In genomic region chr19:29254671-29255070, GRCm38 (mm10) we compare ENCODE assay signal across 10 mouse cellular contexts. TPM values are rescaled to one million over a fixed set of nuclear protein-coding genes. Genes with fewer than 3 reads are reported as not detected.
DNase-seq lines count a peak whose midpoint lies in the region; ATAC-seq and TF ChIP-seq lines count a peak whose summit lies in the region.
"Had no signal": no experiment of that assay in that cellular context is flagged by ENCODE, and none has a peak within 500 bp of the region (broad histone marks: within the 10 kb centered on the region; RNA-seq: fewer than 3 reads in every experiment).

No protein-coding gene starts in this region.

- H3K4me1 ChIP-seq in embryonic facial prominence, embryonic 14.5 days (ENCODE audit: control insufficient read depth, insufficient read depth, low read length): peaks cover 22% of the 10 kb centered on the region
- peaks cover 42% of the 10 kb centered on the region for H3K4me1 ChIP-seq in hindbrain, embryonic 15.5 days (replicated peaks)
- H3K4me1 ChIP-seq in midbrain, embryonic 16.5 days (ENCODE audit: control insufficient read depth, insufficient read depth, low read length): peaks cover 36% of the 10 kb centered on the region

- H3K4me3 ChIP-seq in layer of hippocampus, adult 2 months: peak overlapping the region; percentile 39
- no peak overlapping the region for H3K4me3 ChIP-seq in embryonic facial prominence, embryonic 14.5 days (ENCODE audit: low read depth, low read length)
- peak overlapping the region; percentile 8; the same call in 1 of the 2 replicates for H3K4me3 ChIP-seq in hindbrain, embryonic 15.5 days
- H3K4me3 ChIP-seq in midbrain, embryonic 16.5 days (ENCODE audit: low read depth, low read length): peak overlapping the region; percentile 97; the same call in 1 of the 2 replicates

- no peak for ATAC-seq in embryonic facial prominence, embryonic 14.5 days (ENCODE audit: low read depth)
- ATAC-seq in hindbrain, embryonic 15.5 days (ENCODE audit: low FRiP score, low read depth): no peak
- no peak for ATAC-seq in midbrain, embryonic 16.5 days

- no peaks in the 10 kb centered on the region for H3K9me3 ChIP-seq in embryonic facial prominence, embryonic 14.5 days (ENCODE audit: control insufficient read depth, low read length)
- H3K9me3 ChIP-seq in hindbrain, embryonic 15.5 days: no peaks in the 10 kb centered on the region
- H3K9me3 ChIP-seq in midbrain, embryonic 16.5 days (replicated peaks; ENCODE audit: control insufficient read depth, low read length, poor library complexity, severe bottlenecking): no peaks in the 10 kb centered on the region

- DNase-seq in layer of hippocampus, adult 2 months (ENCODE audit: low spot score in 2 of 2): no peak
- no peak for DNase-seq in layer of hippocampus, postnatal 36 days
- no peak for DNase-seq in embryonic facial prominence, embryonic 14.5 days (ENCODE audit: low spot score)
- DNase-seq in c-Kit-positive CD71-positive TER-119-positive erythroid progenitor cells, embryonic 14.5 days (ENCODE audit: low spot score): no peak
- no peak for DNase-seq in kidney, postnatal 36 days
- no peak for DNase-seq in layer of hippocampus, adult 9-11 months
- DNase-seq: heart, postnatal 4 days had no signal

- peak overlapping the region; percentile 79; the same call in 1 of the 2 replicates for H3K4me2 ChIP-seq in embryonic facial prominence, embryonic 14.5 days (ENCODE audit: low read depth, low read length)
- H3K4me2 ChIP-seq in hindbrain, embryonic 15.5 days: peak overlapping the region; percentile 82
- H3K4me2 ChIP-seq in midbrain, embryonic 16.5 days (ENCODE audit: low read length): peak overlapping the region; percentile 83

- peak overlapping the region; percentile 99 for H3K27ac ChIP-seq in layer of hippocampus, adult 2 months
- H3K27ac ChIP-seq in embryonic facial prominence, embryonic 14.5 days (replicated peaks; ENCODE audit: low read depth, low read length): no peak overlapping the region
- H3K27ac ChIP-seq in hindbrain, embryonic 15.5 days (replicated peaks): peak overlapping the region; percentile 20; the same call in 1 of the 2 replicates
- H3K27ac ChIP-seq in midbrain, embryonic 16.5 days (ENCODE audit: low read length): no peak overlapping the region; the same call in 1 of the 2 replicates
- H3K27ac ChIP-seq: kidney, postnatal 0 days had no signal

- WGBS in embryonic facial prominence, embryonic 14.5 days: 57% methylated on average over 4 of the region's 4 CpGs
- WGBS in hindbrain, embryonic 15.5 days: 9% methylated on average over 4 of the region's 4 CpGs
- 3% methylated on average over 4 of the region's 4 CpGs for WGBS in midbrain, embryonic 16.5 days

- no peak for TF ChIP-seq CTCF in layer of hippocampus, adult 2 months (conservative IDR thresholded peaks at IDR 0.05)

- H3K36me3 ChIP-seq in embryonic facial prominence, embryonic 14.5 days (ENCODE audit: control insufficient read depth, insufficient read depth, low read length): no peaks in the 10 kb centered on the region
- no peaks in the 10 kb centered on the region for H3K36me3 ChIP-seq in hindbrain, embryonic 15.5 days
- 0 out of 2 replicates have a peak, but pooled peaks cover 2% of the 10 kb centered on the region for H3K36me3 ChIP-seq in midbrain, embryonic 16.5 days (ENCODE audit: control insufficient read depth, insufficient read depth, low read length)

- no peaks in the 10 kb centered on the region for H3K27me3 ChIP-seq in embryonic facial prominence, embryonic 14.5 days (replicated peaks; ENCODE audit: control insufficient read depth, insufficient read depth, low read length)
- no peaks in the 10 kb centered on the region for H3K27me3 ChIP-seq in hindbrain, embryonic 15.5 days
- H3K27me3 ChIP-seq in midbrain, embryonic 16.5 days (ENCODE audit: control insufficient read depth, insufficient read depth, low read depth, low read length): no peaks in the 10 kb centered on the region

- H3K9ac ChIP-seq in embryonic facial prominence, embryonic 14.5 days (ENCODE audit: low read depth, low read length): no peak overlapping the region
- H3K9ac ChIP-seq in hindbrain, embryonic 15.5 days: no peak overlapping the region
- no peak overlapping the region for H3K9ac ChIP-seq in midbrain, embryonic 16.5 days (ENCODE audit: low read depth, low read length)

RNA-seq across cellular contexts. Expression of gene Jak2, which starts 3.0 kb away (rescaled TPM):
- 10 to 100 TPM; 27.1 to 28.1 TPM for total RNA-seq in layer of hippocampus, adult 2 months (2021)
- total RNA-seq in layer of hippocampus, postnatal 36 days (2021): 10 to 100 TPM; 27.2 to 31.4 TPM
- polyA plus RNA-seq in embryonic facial prominence, embryonic 14.5 days (2014; fragmentation: Nextera tagmentation; extraction: Ambion mirVana): 15.3 and 16.2 TPM in 2 replicates
- polyA plus RNA-seq in hindbrain, embryonic 15.5 days (2015; fragmentation: Nextera tagmentation; extraction: Ambion mirVana): 13.9 and 15.4 TPM in 2 replicates
- polyA plus RNA-seq in midbrain, embryonic 16.5 days (2015; fragmentation: Nextera tagmentation; extraction: Ambion mirVana): 14.4 and 17.1 TPM in 2 replicates

Comparison
In these comparisons a context has a peak if more than half of its experiments do, and no peak if none do; other contexts are left out.
1. H3K27ac ChIP-seq: peak in layer of hippocampus, adult 2 months (single experiment) and hindbrain, embryonic 15.5 days (single experiment); none in embryonic facial prominence, embryonic 14.5 days (single experiment) and midbrain, embryonic 16.5 days (single experiment).
2. Peak in every context shown above with its lines, with median percentiles within 50 percentile points of each other: H3K4me2 ChIP-seq.